Mouse (Mus musculus) brain, embryonic 14.5 days (tissue): ENCODE results near the gene Peli2.

Experiments used
- CTCF ChIP-seq: fragments of 200-500 bp; IDR thresholded peaks from 2 replicates; pipeline ENCODE4 v1.5.1; 2012; ENCODE audit warnings: inconsistent platforms, mild to moderate bottlenecking, moderate library complexity, borderline replicate concordance; ENCODE audit not compliant: insufficient read depth, insufficient read length; ENCODE audit errors: extremely low read depth
- POLR2A ChIP-seq: fragments of 200-500 bp; IDR thresholded peaks from 2 replicates; pipeline ENCODE4 v1.6.1; 2012; ENCODE audit warnings: mild to moderate bottlenecking, inconsistent platforms, borderline replicate concordance; ENCODE audit not compliant: poor library complexity, insufficient read depth, insufficient read length, severe bottlenecking; ENCODE audit errors: extremely low read depth

DNA sequence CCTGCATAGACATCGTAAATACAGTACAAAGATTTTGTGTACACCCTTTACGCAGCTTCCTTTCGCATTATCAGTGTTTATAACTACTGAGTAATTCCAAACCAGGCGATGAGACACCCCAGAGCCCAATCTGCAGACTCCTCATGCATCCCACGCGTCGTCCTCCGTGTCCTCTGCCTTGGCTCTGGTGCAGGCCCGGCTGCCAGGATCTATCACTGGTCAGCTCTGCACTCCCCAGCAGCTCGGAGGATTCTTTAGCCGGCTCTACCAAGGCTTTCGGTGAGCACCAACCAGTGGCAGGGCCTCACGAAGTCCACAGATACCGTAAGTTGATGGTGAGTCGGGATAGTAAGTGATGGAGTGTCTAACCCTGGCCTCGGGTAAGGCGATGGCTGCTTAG, 23.7 kb downstream of the Peli2 start:
- TF ChIP-seq POLR2A = no peak
- no peak for TF ChIP-seq CTCF
